Mouse (Mus musculus): Measurements from ENCODE around the gene Phb2. TPM values are rescaled to one million over a fixed set of nuclear protein-coding genes. Genes with fewer than 3 reads are reported as not detected.

Phb2 gene
- total RNA-seq, 4 experiments from 2014 or later, result 118 to 123 (median 120) TPM

DNA sequence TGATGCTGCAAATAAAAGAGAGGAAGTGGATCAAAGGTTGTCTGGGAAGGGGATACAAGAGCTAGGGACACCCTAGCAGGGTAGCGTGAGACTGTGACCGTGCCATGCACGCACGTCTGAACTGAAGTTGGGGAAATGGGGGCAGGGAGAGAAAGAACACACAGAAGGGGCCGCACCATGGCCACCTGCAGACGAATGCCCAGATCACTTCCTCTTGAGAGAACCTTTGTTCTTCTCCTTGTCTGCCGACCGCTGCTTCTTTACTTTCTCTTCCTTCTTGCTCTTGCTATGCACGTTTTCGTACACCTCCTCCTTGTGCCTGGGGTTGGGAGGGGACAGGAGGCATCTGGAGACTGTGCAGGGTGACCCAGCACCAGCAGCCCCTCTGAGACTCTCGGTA, 8.8 kb downstream of the Phb2 start:
- no peak for DNase-seq (ENCODE audit: low spot score in 2 of 2)

DNA sequence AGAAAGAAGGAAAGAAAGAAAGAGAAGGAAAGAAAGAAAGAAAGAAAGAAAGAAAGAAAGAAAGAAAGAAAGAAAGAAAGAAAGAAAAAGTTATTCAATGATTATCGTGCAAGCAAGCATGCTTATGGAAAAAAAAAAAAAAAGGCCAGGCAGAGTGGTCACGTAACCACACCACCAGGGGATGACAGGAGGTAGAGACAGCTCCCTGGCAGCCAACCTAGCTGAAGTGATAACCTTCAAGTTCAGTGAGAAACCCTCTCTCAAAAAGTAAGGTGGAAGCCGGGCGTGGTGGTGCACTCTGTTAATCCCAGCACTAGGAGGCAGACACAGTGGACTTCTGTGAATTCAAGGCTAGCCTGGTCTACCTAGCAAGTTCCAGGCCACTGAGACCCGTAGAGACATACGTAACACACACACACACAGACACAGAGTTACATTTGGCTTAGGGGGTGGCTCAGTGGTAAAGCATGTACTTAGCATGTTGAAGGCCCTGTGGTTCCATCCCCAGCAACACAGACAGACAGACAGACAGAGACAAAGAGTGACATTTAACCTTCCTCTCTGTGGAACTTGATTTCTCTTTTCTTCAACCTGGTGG, 10.8 kb downstream of the Phb2 start:
- no peak for DNase-seq (ENCODE audit: low spot score in 2 of 2)

DNA sequence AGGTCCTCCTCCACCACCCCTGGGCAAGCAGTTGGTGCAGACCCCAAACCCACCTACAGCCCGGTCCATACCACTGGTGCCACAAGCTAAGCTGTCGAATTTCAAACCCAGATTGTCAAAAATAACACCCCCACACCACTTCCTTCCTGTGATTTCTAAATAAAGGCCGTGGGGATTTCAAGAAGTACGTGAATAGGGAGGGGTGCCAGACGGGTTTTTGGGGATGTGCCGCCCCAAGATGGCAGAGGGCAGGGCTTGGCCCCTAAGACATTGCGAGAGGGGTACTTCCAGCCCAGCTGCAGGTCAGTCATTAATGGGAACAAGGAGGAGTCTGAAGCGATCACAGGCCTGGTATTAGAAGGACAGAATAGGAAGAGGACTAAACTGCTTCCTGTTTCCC, 11.4 kb downstream of the Phb2 start:
- no peak for DNase-seq (ENCODE audit: low spot score in 2 of 2)

DNA sequence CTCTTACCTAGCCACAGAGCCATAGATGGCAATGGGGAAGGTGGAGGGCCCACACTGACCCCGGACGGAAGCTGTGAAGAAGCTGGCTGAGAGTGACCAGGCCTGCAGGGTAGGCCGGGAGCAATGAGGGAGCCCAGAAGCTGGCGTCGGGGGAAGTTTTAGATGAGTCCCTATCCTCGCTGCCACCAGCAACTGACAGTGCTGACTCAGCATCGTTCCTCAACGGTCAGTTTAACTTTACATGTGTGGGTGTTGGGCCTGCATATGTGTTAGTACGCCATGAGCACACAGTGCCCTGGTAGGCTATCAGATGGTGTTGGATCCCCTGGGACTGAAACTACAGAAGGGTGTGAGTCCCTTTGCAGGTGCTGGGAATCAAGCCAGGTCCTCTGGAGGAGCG, 12.3 kb downstream of the Phb2 start:
- no peak for DNase-seq (ENCODE audit: low spot score in 2 of 2)

DNA sequence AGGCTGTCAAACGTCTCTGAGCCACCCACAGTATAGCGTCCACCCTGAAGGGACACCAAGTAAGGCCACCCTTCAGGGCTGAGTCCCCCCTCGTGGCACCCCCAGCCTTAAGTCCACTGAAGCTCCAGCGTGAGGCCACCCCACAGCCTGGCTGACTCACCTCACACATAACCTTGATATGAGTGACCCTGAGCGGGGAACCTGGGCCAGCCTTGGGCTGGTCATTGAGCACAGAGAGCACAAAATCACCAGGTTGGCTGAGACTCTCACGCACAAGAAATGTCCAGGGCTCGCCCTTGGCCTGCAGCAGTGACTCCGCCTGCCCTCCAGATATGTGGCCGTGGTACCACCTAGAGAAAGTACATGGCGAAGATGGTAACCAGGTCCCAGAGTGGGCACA, 16.5 kb downstream of the Phb2 start:
- DNase-seq (ENCODE audit: low spot score in 2 of 2), result no peak

DNA sequence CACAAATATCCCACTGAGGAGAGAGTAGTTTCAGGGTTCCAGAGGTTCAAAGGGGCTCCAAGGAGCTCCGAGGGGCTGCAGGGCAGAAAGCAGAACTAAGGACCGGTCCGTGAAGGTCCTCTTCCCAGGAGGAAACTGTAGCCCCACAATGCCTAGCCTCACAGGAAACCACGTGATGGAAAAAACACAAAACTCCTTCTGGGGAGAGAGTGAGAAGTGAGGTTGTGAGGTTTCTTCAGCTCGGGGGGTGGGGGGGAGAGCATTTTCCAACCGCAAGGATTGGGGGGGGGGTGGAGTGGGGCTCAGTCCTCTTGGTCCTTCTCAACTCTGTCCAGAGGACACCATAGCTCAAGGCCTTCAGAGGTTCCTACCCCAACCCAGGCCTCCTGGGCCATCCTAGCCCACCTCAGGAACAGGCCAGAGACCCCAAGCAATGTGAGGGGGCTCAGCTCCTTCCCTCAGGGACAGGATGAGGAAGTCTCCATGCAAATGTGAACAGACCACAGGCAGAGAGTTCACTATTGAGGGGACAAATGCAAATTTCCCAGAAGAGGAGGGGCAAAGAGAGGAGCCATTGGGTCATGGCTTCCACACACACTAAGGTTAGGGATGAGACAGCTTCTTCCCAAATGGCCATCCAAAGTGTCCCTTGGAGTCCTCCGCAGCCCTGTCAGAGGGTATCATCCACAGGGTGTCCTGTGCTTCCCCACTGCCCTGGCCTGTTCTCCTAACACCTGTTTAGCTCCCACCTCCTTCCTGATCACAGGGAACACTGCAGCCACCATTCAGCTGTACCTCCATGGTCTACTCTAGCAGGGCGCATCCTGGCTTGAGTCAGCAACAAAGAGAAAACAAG, 17.9 kb downstream of the Phb2 start:
- no peak for DNase-seq (ENCODE audit: low spot score in 2 of 2)

DNA sequence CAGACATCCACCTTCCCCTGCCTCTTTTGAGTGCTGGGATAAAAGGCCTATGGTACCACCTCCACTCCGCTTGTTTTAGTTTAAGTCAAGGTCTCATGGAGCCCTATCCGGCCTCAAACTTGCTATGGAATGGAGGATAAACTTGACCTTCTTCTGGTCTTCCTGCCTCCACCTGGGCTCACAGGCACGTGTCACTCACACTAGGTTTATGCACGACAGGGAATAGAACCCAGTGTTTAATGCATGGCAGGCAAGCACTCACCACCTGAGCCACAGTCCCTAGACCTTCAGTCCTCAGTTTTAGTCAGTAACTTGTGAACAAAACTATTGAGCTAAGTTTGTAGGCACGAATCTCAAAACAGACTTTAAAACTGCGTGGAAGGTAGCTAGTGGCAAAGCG, 18.9 kb downstream of the Phb2 start:
- no peak for DNase-seq (ENCODE audit: low spot score in 2 of 2)

DNA sequence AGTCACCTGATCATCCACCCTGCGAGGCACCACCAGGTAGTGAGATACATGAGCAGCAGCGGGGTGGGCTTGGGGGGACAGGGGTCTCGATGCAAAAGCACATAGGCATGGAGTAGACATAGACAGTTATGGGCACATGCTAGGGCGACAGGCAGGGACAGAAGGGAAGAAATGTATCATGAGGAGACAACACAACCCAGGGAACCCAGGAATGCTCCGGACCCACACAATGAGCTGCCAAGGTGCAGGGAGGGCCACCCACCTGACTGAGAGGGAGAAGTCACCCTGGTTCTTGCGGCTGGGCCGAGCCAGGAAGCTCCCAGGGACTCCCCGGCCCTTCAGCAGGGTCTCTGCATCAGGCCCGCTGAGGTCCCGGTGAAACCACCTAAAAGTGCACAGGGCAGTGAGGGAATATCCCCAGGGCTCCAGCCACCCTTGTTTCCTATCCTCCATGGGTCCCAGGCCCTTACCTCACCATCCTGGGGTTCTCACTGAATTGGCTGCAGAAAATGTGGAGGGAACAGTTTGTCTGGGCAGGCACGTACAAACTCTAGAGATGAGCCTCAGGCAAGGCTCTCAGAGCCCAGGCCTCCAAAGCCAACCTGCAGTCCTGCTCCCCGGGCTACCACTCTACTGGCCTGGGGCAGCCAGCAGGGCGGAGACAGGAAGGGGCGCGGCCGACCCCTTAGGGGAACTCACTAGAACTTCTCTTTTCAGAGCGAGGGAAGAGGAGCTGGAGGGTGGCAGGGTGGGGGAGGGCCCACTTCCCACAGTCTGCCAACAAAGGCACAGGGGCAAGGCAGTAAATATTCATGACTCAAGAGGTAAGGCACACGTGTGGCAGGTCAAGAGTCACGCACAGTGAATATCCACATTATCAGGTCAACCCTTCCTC, 20.6 kb downstream of the Phb2 start:
- no peak for DNase-seq (ENCODE audit: low spot score in 2 of 2)

DNA sequence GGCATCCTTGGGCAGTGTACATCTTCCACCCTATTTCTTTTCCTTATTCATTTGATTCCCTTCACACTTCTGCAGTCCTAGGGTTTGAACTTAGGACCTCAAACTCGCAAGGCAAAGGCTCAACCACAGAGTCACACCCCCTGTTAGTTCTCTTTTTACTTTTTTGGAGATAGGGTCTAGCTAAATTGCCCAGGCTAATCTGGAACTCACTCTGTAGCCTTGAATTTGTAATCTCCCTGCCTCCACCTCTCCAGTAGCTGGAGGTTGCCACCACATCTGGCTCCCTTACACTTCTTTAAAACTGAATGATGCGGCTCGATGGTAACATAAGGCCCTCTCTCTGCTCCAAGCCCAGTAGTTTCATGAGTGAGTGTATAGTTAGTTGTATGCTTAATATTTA, 22.3 kb downstream of the Phb2 start:
- DNase-seq (ENCODE audit: low spot score in 2 of 2), result no peak

DNA sequence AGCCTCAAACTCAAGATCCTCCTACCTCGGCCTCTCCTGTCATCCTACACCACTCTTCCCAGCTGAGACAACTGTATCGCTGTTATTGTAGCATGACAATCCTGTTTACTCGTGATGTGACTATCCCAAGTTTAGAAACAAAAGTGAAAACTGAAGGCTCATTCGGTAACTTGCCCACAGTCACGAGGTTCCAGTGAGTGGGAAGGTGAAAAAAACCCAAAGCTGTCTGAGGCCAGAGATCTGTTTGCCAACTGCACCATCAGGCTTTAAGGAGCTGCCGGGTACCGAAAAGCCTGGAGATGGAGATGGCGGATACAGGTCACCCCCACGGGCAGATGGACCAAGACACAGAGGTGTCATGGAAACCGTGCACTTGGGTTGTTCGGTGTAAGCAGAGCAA, 24.9 kb downstream of the Phb2 start:
- DNase-seq (ENCODE audit: low spot score in 2 of 2), result no peak

DNA sequence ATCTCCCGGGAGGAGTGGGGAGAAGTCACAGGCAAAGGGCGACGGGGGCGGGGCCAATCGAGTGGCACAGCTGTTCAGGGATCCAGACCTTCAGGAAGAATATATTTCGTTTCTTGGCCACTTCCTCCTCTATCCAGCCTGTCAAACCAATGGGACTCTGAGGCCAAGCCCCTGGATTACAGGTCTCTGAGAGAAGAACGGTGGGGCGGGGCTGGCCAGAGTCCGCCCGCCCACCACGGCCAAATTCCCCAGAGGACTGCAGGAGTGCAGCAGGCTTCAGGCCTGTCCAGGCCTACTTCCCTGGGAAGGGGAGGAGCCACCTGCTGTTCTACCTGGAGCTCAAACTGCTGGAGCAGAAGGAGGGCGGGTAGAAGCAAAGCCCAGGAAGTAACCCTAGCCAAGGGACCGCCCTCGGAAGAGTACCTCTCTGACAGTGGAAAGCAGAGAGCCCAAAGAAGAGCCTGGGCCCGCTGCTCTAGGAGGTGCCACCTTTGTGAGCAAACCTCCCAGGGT, 26.4 kb downstream of the Phb2 start, which contains the start of gene Ptpn6:
Gene Ptpn6, minus strand, starts transcription at position 204 of the 513 bp plus-strand sequence.
- no peak for DNase-seq (ENCODE audit: low spot score in 2 of 2)

DNA sequence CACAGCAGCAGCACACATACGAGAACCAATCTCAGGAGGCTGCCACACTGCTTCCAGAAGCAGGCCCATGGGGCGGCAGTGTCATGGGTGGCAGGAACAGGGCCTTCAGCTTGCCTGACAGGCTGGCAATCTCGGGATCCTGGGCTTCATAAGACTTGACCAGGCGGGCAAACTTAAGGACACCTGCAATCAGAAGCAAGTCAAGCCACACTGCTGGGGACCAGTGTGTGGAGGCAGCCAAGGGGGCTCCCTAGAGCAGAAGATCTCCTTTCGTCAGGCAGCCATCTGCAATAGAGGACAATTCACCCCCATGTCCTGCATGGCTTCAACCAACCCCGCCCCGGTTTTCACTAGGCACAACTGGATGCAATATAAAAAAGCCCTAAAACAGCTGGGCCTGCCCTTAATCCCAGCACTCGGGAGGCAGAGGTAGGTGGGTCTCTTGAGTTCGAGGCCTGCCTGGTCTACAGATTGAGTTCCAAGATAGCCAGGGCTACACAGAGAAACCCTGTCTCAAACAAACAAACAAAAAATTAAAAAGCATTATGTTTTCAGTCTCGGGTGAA, 27.2 kb downstream of the Phb2 start:
- DNase-seq (ENCODE audit: low spot score in 2 of 2), result no peak

DNA sequence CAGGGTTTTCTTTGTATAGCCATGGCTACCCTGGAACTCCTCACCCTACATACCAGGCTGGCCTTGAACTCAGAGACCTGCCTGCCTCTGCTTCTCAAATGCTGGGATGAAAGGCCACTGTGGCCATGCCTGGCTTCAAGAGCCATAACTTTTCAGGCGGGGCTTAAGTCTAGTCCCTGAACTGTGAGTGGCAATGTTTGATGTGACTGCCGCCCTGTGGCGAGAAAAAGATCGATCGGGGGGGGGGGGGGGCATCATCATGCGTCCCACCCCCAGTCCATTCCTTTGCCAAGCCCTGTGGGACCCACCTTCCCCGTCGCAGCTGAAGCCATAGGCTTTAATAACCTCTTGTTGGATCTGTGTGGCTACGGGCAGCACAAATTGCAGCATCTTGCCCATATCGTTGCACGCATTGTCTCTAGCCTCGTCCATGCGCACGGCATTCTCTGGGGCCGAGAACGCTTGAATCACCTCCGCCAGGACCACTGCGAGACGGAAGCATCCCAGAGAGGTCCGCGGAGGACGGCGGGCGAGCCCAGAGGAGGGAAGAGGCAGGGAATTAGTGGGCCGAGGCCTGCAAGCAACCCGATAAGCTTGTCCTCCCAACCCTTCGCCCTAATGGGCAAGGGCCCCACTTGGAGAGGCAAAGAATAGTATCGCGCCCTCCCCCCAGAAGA, 28.2 kb downstream of the Phb2 start:
- DNase-seq (ENCODE audit: low spot score in 2 of 2), result no peak

DNA sequence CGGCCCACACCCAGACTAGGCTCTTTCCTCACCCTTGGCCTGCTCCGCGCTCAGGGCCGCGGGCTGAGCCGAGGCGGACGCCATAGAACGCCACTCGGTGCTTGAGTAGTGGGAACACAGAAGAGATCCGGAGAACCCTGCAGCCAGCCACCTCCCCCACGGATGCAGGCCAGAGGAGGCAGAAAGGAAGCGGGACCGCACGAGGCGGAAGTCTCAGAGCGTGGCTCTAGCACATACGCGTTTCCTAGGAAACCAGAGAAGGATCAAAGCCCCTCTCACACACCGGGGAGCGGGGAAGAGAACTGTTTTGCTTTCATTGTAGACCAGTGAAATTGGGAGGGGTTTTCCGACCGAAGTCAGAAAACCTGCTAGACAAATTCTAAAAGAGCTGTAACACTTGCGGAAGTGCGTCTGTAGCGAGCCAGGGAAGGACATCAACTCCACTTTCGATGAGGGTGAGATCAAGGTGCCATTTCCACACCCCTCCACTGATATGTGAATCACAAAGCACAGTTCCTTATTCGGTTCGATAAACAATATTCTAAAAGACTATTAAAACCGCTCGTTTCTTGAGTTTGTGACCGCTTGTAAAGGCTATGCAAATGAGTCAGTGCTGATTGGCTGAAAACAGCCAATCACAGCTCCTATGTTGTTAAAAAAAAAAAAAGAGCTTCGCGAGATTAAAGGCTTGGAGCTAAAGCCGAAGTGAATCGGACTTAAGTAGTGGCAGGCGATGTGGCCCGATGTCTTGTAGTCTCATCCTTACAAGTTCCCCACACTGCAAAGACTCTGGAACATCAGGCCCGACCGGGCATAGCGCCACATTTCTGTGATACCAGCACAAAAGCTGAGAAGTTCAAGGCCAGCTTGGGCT, 29.0 kb downstream of the Phb2 start, which contains the start of gene Grcc10:
Gene Grcc10, minus strand, starts transcription at position 487 of the 874 bp plus-strand sequence.
- peak; percentile 89 to 90 for DNase-seq (ENCODE audit: low spot score in 2 of 2)

DNA sequence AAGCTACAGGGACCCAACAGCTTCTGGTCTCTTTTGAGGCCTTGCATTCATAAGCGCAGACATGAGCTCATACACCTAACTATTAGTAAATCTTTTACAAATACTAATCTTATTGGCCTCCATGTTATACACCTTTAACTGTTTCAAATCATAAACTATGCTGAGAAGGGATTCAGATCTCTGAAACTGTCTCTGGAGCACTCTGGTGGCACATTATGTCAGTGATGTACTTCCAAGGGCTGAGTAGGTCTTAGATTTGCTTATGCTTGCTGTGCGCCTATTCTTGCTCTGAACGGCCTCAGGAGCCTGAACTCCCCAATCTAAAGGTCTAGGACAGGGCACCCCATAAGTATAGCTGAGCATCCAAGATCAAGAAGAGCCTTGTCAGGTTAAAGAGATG, 29.7 kb downstream of the Phb2 start:
- no peak for DNase-seq (ENCODE audit: low spot score in 2 of 2)

DNA sequence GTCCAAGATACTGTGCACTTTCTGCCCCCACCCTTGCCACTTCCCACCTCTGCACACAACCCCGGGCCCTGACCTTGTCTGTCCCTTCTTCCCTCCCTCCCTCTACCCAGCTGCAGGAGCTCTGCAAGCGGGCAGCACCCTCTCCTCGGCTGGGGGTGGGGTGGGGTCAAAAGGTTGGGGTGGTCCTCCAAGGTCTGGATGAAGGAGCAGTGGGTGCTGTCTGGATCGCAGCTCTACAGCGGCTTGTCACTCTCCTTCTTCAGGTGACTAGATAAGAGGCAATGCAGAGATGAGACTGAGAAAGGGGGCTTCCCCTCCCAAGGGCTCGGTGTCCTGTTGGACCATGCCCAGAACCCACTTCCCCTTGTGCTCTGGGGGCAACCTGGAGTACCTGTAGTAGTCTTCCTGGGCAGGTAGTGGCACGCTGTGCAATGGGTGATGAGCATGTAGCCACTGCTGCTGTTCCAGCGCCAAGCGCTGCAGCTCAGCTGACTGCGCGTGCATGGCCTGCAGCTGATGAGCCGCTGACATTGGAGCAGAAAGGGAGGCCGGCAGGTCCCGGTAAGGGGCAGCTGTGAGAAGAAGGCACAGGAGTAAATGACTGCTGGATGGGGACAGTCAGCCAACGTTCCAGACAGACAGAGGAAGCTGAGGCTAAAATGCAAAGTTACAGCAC, 30.8 kb downstream of the Phb2 start:
- DNase-seq (ENCODE audit: low spot score in 2 of 2), result no peak

DNA sequence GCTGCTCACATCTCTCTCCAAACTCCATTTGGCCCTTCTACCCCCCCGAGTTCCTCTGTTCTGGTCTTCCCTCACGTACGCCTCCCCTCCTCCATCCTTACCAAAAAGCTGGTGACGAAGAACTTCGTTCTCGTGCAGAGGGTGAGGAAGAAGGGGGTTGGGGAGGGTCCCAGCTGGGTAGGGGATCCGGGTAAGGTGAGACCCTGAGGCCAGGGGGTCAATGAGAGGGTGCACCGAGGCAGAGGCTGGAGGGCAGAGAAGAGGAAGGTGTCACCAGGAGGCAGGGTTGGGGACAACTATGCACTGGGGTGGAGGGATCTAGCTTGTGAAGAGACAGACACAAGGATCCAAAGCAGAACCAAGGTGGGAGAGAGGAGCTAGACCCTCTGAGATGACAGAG, 31.5 kb downstream of the Phb2 start:
- DNase-seq (ENCODE audit: low spot score in 2 of 2), result no peak

DNA sequence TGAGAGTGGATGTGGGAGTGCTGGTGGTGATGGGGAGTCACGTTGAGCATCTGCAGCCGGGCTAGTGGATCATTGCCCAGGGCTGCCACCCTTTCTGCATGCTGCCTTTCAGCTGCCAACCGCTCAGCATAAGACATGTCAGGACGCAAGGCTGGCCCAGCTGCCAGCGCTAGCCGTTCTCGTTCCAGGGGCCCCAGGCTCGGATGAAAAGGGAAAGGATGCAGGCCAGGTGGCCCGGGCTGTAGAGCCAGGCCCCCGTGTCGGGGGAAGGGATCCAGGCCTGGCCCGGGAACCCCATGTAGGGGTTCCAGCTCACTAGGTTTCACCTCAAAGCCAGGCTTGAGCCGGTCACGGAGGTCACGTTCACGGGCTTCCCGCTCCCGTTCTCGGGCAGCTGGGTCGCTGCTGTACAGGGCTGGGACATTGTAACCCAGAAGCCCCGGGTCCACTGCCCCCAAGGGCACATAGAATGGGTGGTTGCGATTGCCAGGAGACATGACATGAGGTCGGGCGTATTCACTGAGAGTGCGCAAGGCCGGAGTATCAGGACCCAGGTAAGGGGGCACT, 32.7 kb downstream of the Phb2 start:
- DNase-seq (ENCODE audit: low spot score in 2 of 2), result no peak

Measured in layer of hippocampus, adult 8-10 months (tissue).